Mouse (Mus musculus) layer of hippocampus, adult 8-10 months (tissue): Measurements from ENCODE around the gene Nop14. TPM values are rescaled to one million over a fixed set of nuclear protein-coding genes. Genes with fewer than 3 reads are reported as not detected.
"Not testable (repeated sequence)": the region's sequence is repeated elsewhere in the genome, so short reads cannot be mapped to it uniquely, and the experiment has no call there.

Experiments used
- DNase-seq, 2 experiments: peaks; one replicate each; pipeline ENCODE4 v3.0.0; 2022; ENCODE audit warnings: low spot score in 2 of 2
- total RNA-seq, 4 experiments: library from RNA; stranded (reverse); gene quantifications; 2 replicates each; pipeline ENCODE4 v1.2.4; 2022

Nop14 gene
- total RNA-seq, 4 experiments from 2014 or later = 11.5 to 18.2 (median 16.6) TPM

- no peak for DNase-seq
Observed at GRCm38 (mm10) chr5:34632996-34633395, 27.0 kb downstream of the Nop14 start.

DNA sequence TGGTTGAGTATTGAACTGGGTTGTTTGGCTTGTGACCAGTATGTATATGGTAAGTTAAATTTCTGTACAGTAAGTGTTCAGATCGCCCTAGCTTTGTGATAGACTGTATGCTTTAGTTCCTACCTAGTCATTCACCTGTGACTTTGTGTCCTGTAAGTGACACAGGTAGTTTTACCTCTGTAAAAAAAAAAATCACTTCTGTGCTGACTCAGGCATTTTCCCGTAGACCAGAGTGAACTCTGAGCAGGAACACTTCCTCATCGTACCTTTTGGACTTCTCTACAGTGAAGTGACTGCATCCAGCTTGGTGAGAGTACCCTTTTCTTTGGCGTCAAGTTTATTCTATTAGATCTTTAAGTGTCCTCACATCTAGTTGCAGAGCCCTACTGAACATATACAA, 50.0 kb downstream of the Nop14 start:
- DNase-seq = no peak

- DNase-seq = no peak
Observed at GRCm38 (mm10) chr5:34608226-34608625, 51.7 kb downstream of the Nop14 start.

DNA sequence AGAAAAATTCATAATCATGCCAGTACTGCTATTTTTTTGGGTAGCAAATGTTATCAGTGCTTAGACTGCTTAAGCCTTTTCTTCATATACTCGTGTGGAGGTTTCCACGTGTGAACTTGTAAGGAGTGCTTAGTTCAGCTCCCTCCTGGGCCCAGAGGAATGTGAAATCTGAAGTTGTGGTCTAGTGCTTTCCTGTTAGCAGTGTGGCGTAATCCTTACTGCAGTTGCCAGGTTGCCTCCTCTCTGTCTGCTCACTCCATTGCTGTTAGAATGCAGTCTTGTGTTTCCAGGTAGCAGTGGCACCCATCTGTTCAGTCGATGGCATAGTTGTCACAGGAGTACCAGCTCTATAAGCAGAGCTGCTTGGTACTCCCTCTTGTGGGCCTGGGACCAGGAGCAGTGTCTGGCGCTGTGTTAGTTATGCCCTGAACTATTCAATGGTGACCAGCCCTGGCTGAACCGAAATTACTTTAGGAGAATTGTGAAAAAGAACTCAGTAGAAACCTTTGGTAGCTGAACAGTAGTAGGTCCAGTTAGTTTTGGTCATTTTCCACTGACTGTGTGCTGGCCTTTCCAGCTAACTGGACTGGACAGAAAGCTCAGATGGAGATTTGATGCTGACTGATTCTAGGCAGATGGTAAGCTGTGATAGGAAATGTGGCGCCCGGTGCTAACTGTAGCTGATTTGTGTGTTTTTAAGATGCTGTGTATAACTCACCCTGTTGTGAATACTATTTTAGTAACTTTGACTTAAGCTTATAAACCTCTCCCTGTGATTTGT, 52.7 kb downstream of the Nop14 start:
- DNase-seq = no peak

- DNase-seq = no peak
Observed at GRCm38 (mm10) chr5:34604576-34604975, 55.4 kb downstream of the Nop14 start.

- no peak for DNase-seq
Observed at GRCm38 (mm10) chr5:34593202-34593727, 66.7 kb downstream of the Nop14 start.

GRCm38 (mm10) chr5:34592666-34593065, 67.3 kb downstream of the Nop14 start:
- DNase-seq = no peak

DNA sequence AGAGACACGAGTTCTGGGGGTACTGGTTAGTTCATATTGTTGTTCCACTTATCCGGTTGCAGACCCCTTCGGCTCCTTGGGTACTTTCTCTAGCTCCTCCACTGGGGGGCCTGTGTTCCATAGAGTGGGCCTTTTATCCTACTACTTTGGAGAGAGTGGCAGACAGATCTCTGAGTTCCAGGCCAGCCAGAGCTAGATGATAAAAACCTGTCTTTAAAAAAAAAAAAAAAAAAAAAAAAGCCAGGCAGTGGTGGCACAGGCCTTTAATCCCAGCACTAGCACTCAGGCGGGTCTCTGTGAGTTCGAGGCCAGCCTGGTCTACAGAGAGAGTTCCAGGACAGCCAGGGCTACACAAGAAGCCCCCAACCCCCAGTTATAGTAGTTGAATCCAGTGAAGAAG, 67.7 kb downstream of the Nop14 start:
- not testable (repeated sequence) for DNase-seq

- DNase-seq = no peak
Observed at GRCm38 (mm10) chr5:34591388-34592004, 68.5 kb downstream of the Nop14 start.

DNA sequence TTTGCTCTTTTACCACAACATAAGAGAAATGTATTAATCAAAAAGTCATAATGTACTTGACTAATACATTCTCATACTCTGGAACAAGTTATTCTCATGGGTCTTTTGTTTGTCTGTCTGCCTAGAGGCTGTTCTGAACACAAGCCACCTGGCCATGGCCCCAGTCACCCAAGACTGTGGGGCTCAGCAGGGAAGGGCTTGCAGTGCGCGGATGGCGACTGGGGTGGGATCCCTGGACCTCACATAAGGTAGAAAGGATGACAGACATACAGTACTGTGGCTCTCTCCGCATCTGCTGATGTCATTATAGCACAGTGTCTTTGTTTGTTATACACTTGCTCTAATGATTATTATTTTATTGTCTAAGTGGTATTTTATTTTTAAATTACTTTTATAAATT, 69.2 kb downstream of the Nop14 start:
- no peak for DNase-seq

DNA sequence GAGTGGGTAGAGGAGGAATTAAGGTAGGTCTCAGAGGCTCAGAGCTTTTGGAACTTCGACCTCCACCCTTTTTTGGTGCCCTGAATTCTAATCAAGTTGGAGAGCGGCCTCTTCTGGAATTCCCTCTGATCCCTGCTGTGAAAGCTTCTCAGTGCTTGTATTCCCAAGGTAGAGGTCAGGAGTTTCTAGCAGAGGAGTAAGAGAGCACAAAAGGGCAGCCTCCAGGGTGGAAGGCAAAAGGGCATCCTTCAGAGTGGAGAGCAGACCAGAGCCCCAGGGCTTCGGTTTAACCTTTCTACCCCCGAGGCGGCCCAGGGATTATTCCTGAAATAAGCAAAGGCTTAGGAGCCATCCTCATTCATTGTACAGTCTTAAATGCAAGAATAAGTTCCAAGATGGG, 69.9 kb downstream of the Nop14 start:
- DNase-seq = no peak

Other genes with a start within 250 kb of the Nop14 start
- gene Tnip2, start 146.2 kb downstream of the Nop14 start, total RNA-seq = 10 to 100 TPM; 27.2 to 36.7 (median 33.1) TPM
- 10 to 100 TPM in 2 of 4 experiments, 1 to 10 TPM in 2; 3.8 to 13.5 (median 8.5) TPM for gene Sh3bp2, start 134.3 kb downstream of the Nop14 start, total RNA-seq
- 100 to 1,000 TPM; 394 to 417 (median 404) TPM for gene Add1, start 86.5 kb downstream of the Nop14 start, total RNA-seq
- 10 to 100 TPM; 39.6 to 50.6 (median 46.0) TPM for gene Mfsd10, start 22.9 kb downstream of the Nop14 start, total RNA-seq
- 1 to 10 TPM; 4.1 to 8.5 (median 5.7) TPM for gene Grk4, start 231 bp upstream of the Nop14 start, total RNA-seq
- 10 to 100 TPM; 71.0 to 94.2 (median 80.1) TPM for gene Htt, start 101.6 kb upstream of the Nop14 start, total RNA-seq
- gene Msantd1, start 247.9 kb upstream of the Nop14 start, total RNA-seq = 1 to 10 TPM; 6.4 to 7.1 (median 6.9) TPM